Mouse (Mus musculus) liver, adult 2 months (tissue): ENCODE measurements around the gene Wdr6.

Experiments
- CTCF ChIP-seq: fragments of 200-500 bp; IDR thresholded peaks from 2 replicates; pipeline ENCODE4 v1.5.1; 2011; ENCODE audit warnings: low read depth, low read length, control low read depth
- POLR2A ChIP-seq: fragments of 200-500 bp; IDR thresholded peaks from 2 replicates; pipeline ENCODE4 v1.6.1; 2011; ENCODE audit warnings: low read length, control low read depth; ENCODE audit not compliant: insufficient read depth; ENCODE audit errors: extremely low read depth

DNA sequence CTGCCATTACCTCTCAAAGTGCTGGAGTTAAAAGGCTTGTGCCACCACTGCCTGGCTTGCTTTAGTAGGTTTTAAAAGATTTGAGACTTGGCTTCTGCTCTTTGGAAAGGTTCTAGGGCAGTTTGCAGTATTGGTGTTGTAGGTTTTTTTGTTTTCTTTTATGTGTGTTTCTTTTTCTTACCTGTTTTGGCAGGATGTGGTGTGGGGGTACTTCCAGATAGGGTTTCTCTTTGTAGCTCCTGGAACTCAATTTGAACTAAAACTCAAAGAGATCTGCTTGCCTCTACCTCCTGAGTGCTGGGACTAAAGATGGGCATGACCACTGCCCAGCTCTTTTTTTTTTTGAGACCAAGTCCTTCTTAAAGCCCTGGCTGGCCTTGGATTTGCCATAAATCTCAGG, 37.7 kb downstream of the Wdr6 start:
- TF ChIP-seq CTCF (no peak), POLR2A (no peak)
